Mouse (Mus musculus) heart, embryonic 12.5 days (tissue): ENCODE measurements at regions not wholly inside any gene's neighbourhood (a gene's known extent, or its start where the extent isn't known, plus 50 kb on each side); places are given as distances from the start of the nearest gene placed in this dataset.
A peak's percentile ranks its signal among the peaks of the same experiment; 100 is the strongest.

ENCODE experiments used
- ATAC-seq: fragments of 200-750 bp; cut with Nextera tagmentation; 2 replicates; pipeline ENCODE4 v1.8.0; 2017; ENCODE audit warnings: moderate TSS enrichment, moderate library complexity; ENCODE audit not compliant: insufficient number of reproducible peaks, low FRiP score
- H3K27ac ChIP-seq: fragments of 300-500 bp; sonication (generic); 2 replicates; pipeline ENCODE4 v1.5.1; 2016; ENCODE audit warnings: mild to moderate bottlenecking, moderate library complexity; ENCODE audit not compliant: poor library complexity, severe bottlenecking
- H3K27me3 ChIP-seq: fragments of 300-500 bp; sonication (generic); replicated peaks from 2 replicates; pipeline ENCODE4 v1.6.1; 2016; ENCODE audit warnings: mild to moderate bottlenecking, moderate library complexity
- H3K36me3 ChIP-seq: fragments of 300-500 bp; sonication (generic); 2 replicates; pipeline ENCODE4 v1.6.1; 2016; ENCODE audit warnings: mild to moderate bottlenecking, moderate library complexity
- H3K4me1 ChIP-seq: fragments of 300-500 bp; sonication (generic); replicated peaks from 2 replicates; pipeline ENCODE4 v1.6.1; 2016; ENCODE audit warnings: mild to moderate bottlenecking
- H3K4me2 ChIP-seq: fragments of 300-500 bp; sonication (generic); 2 replicates; pipeline ENCODE4 v1.6.1; 2016; ENCODE audit warnings: mild to moderate bottlenecking, moderate library complexity
- H3K4me3 ChIP-seq: fragments of 300-500 bp; sonication (generic); 2 replicates; pipeline ENCODE4 v1.5.1; 2016; ENCODE audit warnings: mild to moderate bottlenecking
- H3K9ac ChIP-seq: fragments of 300-500 bp; sonication (generic); 2 replicates; pipeline ENCODE4 v1.6.1; 2016; ENCODE audit warnings: mild to moderate bottlenecking, moderate library complexity
- H3K9me3 ChIP-seq: fragments of 300-500 bp; sonication (generic); replicated peaks from 2 replicates; pipeline ENCODE4 v1.6.1; 2016; ENCODE audit warnings: mild to moderate bottlenecking, moderate library complexity
- WGBS: fragments of 180-500 bp; shearing (Covaris S2); methylation state at CpG from one replicate; pipeline ENCODE4 v1.1.7; 2016; 5-methylcytosine and 5-hydroxymethylcytosine counted together

GRCm38 (mm10) chr15:27270203-27270602 lies 196.3 kb upstream of the Ank start:
- no peak overlapping the region for H3K9ac ChIP-seq
- H3K27ac ChIP-seq = no peak overlapping the region
- H3K4me3 ChIP-seq = no peak overlapping the region
- peaks cover 2% of the 10 kb centered on the region; the same call in 1 of the 2 replicates for H3K9me3 ChIP-seq
- no peaks in the 10 kb centered on the region for H3K4me1 ChIP-seq
- no peak overlapping the region for H3K4me2 ChIP-seq
- H3K27me3 ChIP-seq = no peaks in the 10 kb centered on the region
- 97% methylated on average over 2 of the region's 2 CpGs for WGBS
- H3K36me3 ChIP-seq = no peaks in the 10 kb centered on the region
- no peak for ATAC-seq

GRCm38 (mm10) chr15:27282279-27282678 lies 184.2 kb upstream of the Ank start:
- no peaks in the 10 kb centered on the region for H3K27me3 ChIP-seq
- H3K27ac ChIP-seq = no peak overlapping the region
- no peaks in the 10 kb centered on the region for H3K4me1 ChIP-seq
- no peaks in the 10 kb centered on the region for H3K36me3 ChIP-seq
- H3K4me2 ChIP-seq = no peak overlapping the region
- H3K9ac ChIP-seq = no peak overlapping the region
- peaks cover 10% of the 10 kb centered on the region for H3K9me3 ChIP-seq
- no peak overlapping the region for H3K4me3 ChIP-seq
- 86% methylated on average over 1 of the region's 1 CpGs for WGBS
- ATAC-seq = no peak

- ATAC-seq = no peak
- 0 out of 2 replicates have a peak, but pooled peaks cover 2% of the 10 kb centered on the region for H3K9me3 ChIP-seq
- H3K27me3 ChIP-seq = no peaks in the 10 kb centered on the region
- no peak overlapping the region for H3K4me3 ChIP-seq
- 60% methylated on average over 4 of the region's 4 CpGs for WGBS
- no peaks in the 10 kb centered on the region for H3K36me3 ChIP-seq
- H3K9ac ChIP-seq = no peak overlapping the region
- no peak overlapping the region for H3K27ac ChIP-seq
- 0 out of 2 replicates have a peak, but pooled peaks cover 9% of the 10 kb centered on the region for H3K4me1 ChIP-seq
- no peak overlapping the region for H3K4me2 ChIP-seq
Observed at GRCm38 (mm10) chr15:27303856-27304255, 162.6 kb upstream of the Ank start.

- WGBS = 67% methylated on average over 7 of the region's 7 CpGs
- Histone ChIP-seq H3K9me3 (0 out of 2 replicates have a peak, but pooled peaks cover 2% of the 10 kb centered on the region), H3K27ac (no peak overlapping the region), H3K9ac (no peak overlapping the region), H3K27me3 (no peaks in the 10 kb centered on the region), H3K4me2 (no peak overlapping the region), H3K4me1 (0 out of 2 replicates have a peak, but pooled peaks cover 9% of the 10 kb centered on the region), H3K4me3 (no peak overlapping the region), H3K36me3 (no peaks in the 10 kb centered on the region)
- ATAC-seq = no peak
Observed at GRCm38 (mm10) chr15:27304256-27304655, 162.2 kb upstream of the Ank start.

GRCm38 (mm10) chr15:27305035-27305434 lies 161.4 kb upstream of the Ank start:
- no peak overlapping the region for H3K4me3 ChIP-seq
- H3K27me3 ChIP-seq = no peaks in the 10 kb centered on the region
- H3K36me3 ChIP-seq = no peaks in the 10 kb centered on the region
- H3K9ac ChIP-seq = no peak overlapping the region
- H3K27ac ChIP-seq = no peak overlapping the region
- no peaks in the 10 kb centered on the region for H3K9me3 ChIP-seq
- no peak for ATAC-seq
- no peak overlapping the region for H3K4me2 ChIP-seq
- 0 out of 2 replicates have a peak, but pooled peaks cover 6% of the 10 kb centered on the region for H3K4me1 ChIP-seq
- 84% methylated on average over 4 of the region's 4 CpGs for WGBS

- 38% methylated on average over 4 of the region's 4 CpGs for WGBS
- no peaks in the 10 kb centered on the region for H3K36me3 ChIP-seq
- no peak overlapping the region for H3K9ac ChIP-seq
- no peak overlapping the region for H3K4me2 ChIP-seq
- H3K9me3 ChIP-seq = no peaks in the 10 kb centered on the region
- ATAC-seq = no peak
- H3K27ac ChIP-seq = no peak overlapping the region
- no peaks in the 10 kb centered on the region for H3K4me1 ChIP-seq
- no peak overlapping the region for H3K4me3 ChIP-seq
- no peaks in the 10 kb centered on the region for H3K27me3 ChIP-seq
Observed at GRCm38 (mm10) chr15:27308639-27309038, 157.8 kb upstream of the Ank start.

GRCm38 (mm10) chr15:27315964-27316745 lies 150.3 kb upstream of the Ank start:
- no peaks in the 10 kb centered on the region for H3K9me3 ChIP-seq
- H3K4me1 ChIP-seq = no peaks in the 10 kb centered on the region
- H3K27me3 ChIP-seq = no peaks in the 10 kb centered on the region
- H3K4me2 ChIP-seq = no peak overlapping the region
- no peak for ATAC-seq
- no peak overlapping the region for H3K9ac ChIP-seq
- 51% methylated on average over 4 of the region's 4 CpGs for WGBS
- H3K27ac ChIP-seq = no peak overlapping the region
- H3K4me3 ChIP-seq = no peak overlapping the region
- H3K36me3 ChIP-seq = no peaks in the 10 kb centered on the region

GRCm38 (mm10) chr15:27316746-27317129 lies 149.7 kb upstream of the Ank start:
- ATAC-seq = no peak

GRCm38 (mm10) chr15:27321915-27322665 lies 144.4 kb upstream of the Ank start:
- Histone ChIP-seq H3K4me3 (no peak overlapping the region), H3K4me1 (peaks cover 4% of the 10 kb centered on the region; the same call in 1 of the 2 replicates), H3K9ac (no peak overlapping the region), H3K27ac (no peak overlapping the region), H3K36me3 (no peaks in the 10 kb centered on the region), H3K27me3 (0 out of 2 replicates have a peak, but pooled peaks cover 3% of the 10 kb centered on the region), H3K9me3 (no peaks in the 10 kb centered on the region), H3K4me2 (no peak overlapping the region)
- no peak for ATAC-seq
- WGBS = 67% methylated on average over 10 of the region's 10 CpGs

More at GRCm38 (mm10) chr15:27316746-27317129, 149.7 kb upstream of the Ank start:
- Histone ChIP-seq H3K9ac (no peak overlapping the region), H3K4me3 (no peak overlapping the region), H3K4me1 (no peaks in the 10 kb centered on the region), H3K9me3 (no peaks in the 10 kb centered on the region), H3K36me3 (no peaks in the 10 kb centered on the region), H3K27me3 (no peaks in the 10 kb centered on the region), H3K27ac (no peak overlapping the region), H3K4me2 (no peak overlapping the region)
- 87% methylated on average over 1 of the region's 1 CpGs for WGBS

- no peak overlapping the region for H3K27ac ChIP-seq
- peak; percentile 29; the same call in 1 of the 2 replicates for ATAC-seq
- H3K4me2 ChIP-seq = no peak overlapping the region
- H3K4me1 ChIP-seq = peaks cover 4% of the 10 kb centered on the region; the same call in 1 of the 2 replicates
- no peak overlapping the region for H3K9ac ChIP-seq
- H3K9me3 ChIP-seq = no peaks in the 10 kb centered on the region
- H3K36me3 ChIP-seq = no peaks in the 10 kb centered on the region
- 24% methylated on average over 15 of the region's 15 CpGs for WGBS
- H3K4me3 ChIP-seq = no peak overlapping the region
- H3K27me3 ChIP-seq = 0 out of 2 replicates have a peak, but pooled peaks cover 3% of the 10 kb centered on the region
Observed at GRCm38 (mm10) chr15:27325847-27326548, 140.5 kb upstream of the Ank start.

GRCm38 (mm10) chr15:27326549-27326876 lies 140.0 kb upstream of the Ank start:
- no peak overlapping the region for H3K4me3 ChIP-seq
- H3K4me2 ChIP-seq = no peak overlapping the region
- ATAC-seq = no peak
- H3K9me3 ChIP-seq = no peaks in the 10 kb centered on the region
- no peak overlapping the region for H3K9ac ChIP-seq
- H3K4me1 ChIP-seq = peaks cover 4% of the 10 kb centered on the region; the same call in 1 of the 2 replicates
- H3K27me3 ChIP-seq = 0 out of 2 replicates have a peak, but pooled peaks cover 3% of the 10 kb centered on the region
- H3K27ac ChIP-seq = no peak overlapping the region
- 41% methylated on average over 5 of the region's 5 CpGs for WGBS
- no peaks in the 10 kb centered on the region for H3K36me3 ChIP-seq
